Mouse (Mus musculus) stomach, postnatal 0 days (tissue): ENCODE measurements at regions not wholly inside any gene's neighbourhood (a gene's known extent, or its start where the extent isn't known, plus 50 kb on each side); places are given as distances from the start of the nearest gene placed in this dataset.

ENCODE experiments used
- ATAC-seq: fragments of 200-750 bp; cut with Nextera tagmentation; 2 replicates; pipeline ENCODE4 v1.8.0; 2017; ENCODE audit not compliant: low FRiP score, low TSS enrichment
- DNase-seq: peaks from one replicate; pipeline ENCODE4 v3.0.0-alpha.2; 2016; ENCODE audit warnings: low spot score
- H3K27ac ChIP-seq: fragments of 300-500 bp; sonication (generic); replicated peaks from 2 replicates; pipeline ENCODE4 v1.5.1; 2014; ENCODE audit warnings: mild to moderate bottlenecking, control low read depth
- H3K27me3 ChIP-seq: fragments of 300-500 bp; sonication (generic); 2 replicates; pipeline ENCODE4 v1.6.1; 2014; ENCODE audit warnings: low read length; ENCODE audit not compliant: control insufficient read depth, insufficient read depth
- H3K36me3 ChIP-seq: fragments of 300-500 bp; sonication (generic); 2 replicates; pipeline ENCODE4 v1.6.1; 2014; ENCODE audit warnings: low read length, mixed read lengths; ENCODE audit not compliant: control insufficient read depth, insufficient read depth
- H3K4me1 ChIP-seq: fragments of 300-500 bp; sonication (generic); replicated peaks from 2 replicates; pipeline ENCODE4 v1.6.1; 2014; ENCODE audit warnings: antibody characterized with exemption; ENCODE audit not compliant: control insufficient read depth, insufficient read depth
- H3K4me2 ChIP-seq: fragments of 300-500 bp; sonication (generic); replicated peaks from 2 replicates; pipeline ENCODE4 v1.6.1; 2014; ENCODE audit warnings: low read depth, mild to moderate bottlenecking, control low read depth, moderate library complexity
- H3K4me3 ChIP-seq: fragments of 300-500 bp; sonication (generic); 2 replicates; pipeline ENCODE4 v1.5.1; 2014; ENCODE audit warnings: low read depth, low read length, control low read depth
- H3K9ac ChIP-seq: fragments of 300-500 bp; sonication (generic); 2 replicates; pipeline ENCODE4 v1.6.1; 2014; ENCODE audit warnings: mild to moderate bottlenecking, low read length, control low read depth, mixed read lengths
- H3K9me3 ChIP-seq: fragments of 300-500 bp; sonication (generic); 2 replicates; pipeline ENCODE4 v1.6.1; 2016; ENCODE audit warnings: low read length; ENCODE audit not compliant: control insufficient read depth
- CTCF ChIP-seq: IDR thresholded peaks from 2 replicates; pipeline ENCODE4 v1.5.1; 2016; ENCODE audit warnings: antibody characterized with exemption, low read depth, mild to moderate bottlenecking, moderate library complexity
- EP300 ChIP-seq: optimal IDR thresholded peaks from 2 replicates; pipeline ENCODE3; 2016; ENCODE audit warnings: antibody characterized with exemption
- WGBS: fragments of 180-500 bp; shearing (Covaris S2); extraction: QIAGEN DNeasy Blood & Tissue Kit; methylation state at CpG from one replicate; pipeline ENCODE4 v1.1.7; 2014; 5-methylcytosine and 5-hydroxymethylcytosine counted together

DNA sequence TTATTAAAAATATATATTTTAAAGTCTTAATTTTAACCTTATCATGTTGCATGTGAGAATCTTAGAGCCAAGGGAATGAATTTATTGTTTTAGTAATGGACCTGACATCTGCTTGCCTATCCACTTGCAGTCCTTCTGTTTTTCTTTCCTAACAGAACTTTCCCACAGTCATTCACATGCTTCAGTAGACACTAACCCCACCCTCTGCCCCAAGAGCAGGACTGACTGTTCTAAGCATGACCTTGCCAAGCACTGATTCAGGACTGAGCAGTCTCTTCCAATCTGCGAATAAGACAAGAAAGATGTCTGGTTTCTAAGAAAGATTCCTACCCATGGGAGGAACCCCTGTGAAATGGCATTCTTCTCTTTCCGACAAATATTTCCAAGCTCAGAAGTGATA is 117.9 kb upstream of the Tll1 start:
- ATAC-seq, result no peak
- TF ChIP-seq CTCF (no peak), EP300 (no peak)

DNA sequence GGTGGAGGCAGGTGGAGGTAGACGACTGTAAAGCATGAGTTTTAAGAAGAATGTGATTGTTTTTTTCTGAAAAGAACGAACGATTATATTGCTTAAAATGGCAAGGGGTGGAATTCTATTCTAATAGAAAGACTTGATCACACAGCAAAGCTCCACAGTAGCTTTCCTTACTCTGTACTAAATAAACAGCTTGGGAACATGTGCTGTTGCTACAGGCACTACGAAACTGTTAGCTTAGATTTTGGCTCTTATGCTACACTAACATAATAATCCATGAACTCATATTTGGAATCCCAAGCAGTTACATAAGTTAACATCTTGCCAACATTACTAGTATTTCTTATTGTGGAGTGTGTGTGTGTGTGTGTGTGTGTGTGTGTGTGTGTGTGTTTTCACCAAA is 114.3 kb upstream of the Tll1 start:
- Histone ChIP-seq H3K9me3 (no peaks in the 10 kb centered on the region), H3K4me3 (no peak overlapping the region), H3K27ac (no peak overlapping the region), H3K27me3 (no peaks in the 10 kb centered on the region), H3K4me2 (no peak overlapping the region), H3K9ac (no peak overlapping the region), H3K36me3 (no peaks in the 10 kb centered on the region), H3K4me1 (no peaks in the 10 kb centered on the region)
- TF ChIP-seq EP300, result no peak
- no peak for TF ChIP-seq CTCF
- DNase-seq, result no peak
- no peak for ATAC-seq
- WGBS, result 61% methylated on average over 4 of the region's 4 CpGs

More for the DNA sequence above, 117.9 kb upstream of the Tll1 start:
- WGBS, result 89% methylated on average over 2 of the region's 2 CpGs
- Histone ChIP-seq H3K36me3 (no peaks in the 10 kb centered on the region), H3K9me3 (no peaks in the 10 kb centered on the region), H3K27me3 (no peaks in the 10 kb centered on the region), H3K4me1 (no peaks in the 10 kb centered on the region), H3K9ac (no peak overlapping the region), H3K27ac (no peak overlapping the region), H3K4me2 (no peak overlapping the region), H3K4me3 (no peak overlapping the region)
- DNase-seq, result no peak

DNA sequence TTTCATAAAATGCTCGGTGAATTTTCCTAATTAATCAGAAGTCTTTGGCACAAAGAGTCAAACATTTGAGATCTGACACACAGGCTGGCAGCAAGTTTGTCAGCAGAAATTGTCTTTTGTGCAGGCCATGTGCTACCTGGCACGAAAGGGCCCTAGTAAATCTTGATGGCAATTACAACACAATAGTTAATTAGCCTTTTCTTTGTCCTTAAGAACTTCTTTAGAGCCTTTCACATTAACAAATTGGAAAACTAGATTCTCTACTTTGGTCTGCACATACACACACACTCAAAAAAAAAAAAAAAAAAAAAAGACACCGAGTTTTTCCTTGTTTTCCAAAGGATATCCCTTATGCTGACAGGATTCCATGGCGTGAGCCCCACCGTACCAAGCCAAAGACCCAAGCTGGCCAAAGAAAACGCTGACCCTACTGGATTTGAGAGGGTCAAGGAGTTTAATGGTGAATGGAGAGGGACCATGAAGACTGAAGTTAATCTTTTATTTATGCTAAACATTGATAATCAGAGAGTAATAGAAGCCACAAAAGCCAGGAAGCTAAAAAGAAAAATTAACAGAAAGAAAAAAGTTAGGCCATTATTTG is 113.2 kb upstream of the Tll1 start:
- DNase-seq (no peak), ATAC-seq (no peak)
- 65% methylated on average over 6 of the region's 6 CpGs for WGBS
- Histone ChIP-seq H3K27me3 (no peaks in the 10 kb centered on the region), H3K4me1 (no peaks in the 10 kb centered on the region), H3K9me3 (no peaks in the 10 kb centered on the region), H3K9ac (no peak overlapping the region), H3K4me2 (no peak overlapping the region), H3K4me3 (no peak overlapping the region), H3K27ac (no peak overlapping the region), H3K36me3 (no peaks in the 10 kb centered on the region)
- TF ChIP-seq CTCF (no peak), EP300 (no peak)

DNA sequence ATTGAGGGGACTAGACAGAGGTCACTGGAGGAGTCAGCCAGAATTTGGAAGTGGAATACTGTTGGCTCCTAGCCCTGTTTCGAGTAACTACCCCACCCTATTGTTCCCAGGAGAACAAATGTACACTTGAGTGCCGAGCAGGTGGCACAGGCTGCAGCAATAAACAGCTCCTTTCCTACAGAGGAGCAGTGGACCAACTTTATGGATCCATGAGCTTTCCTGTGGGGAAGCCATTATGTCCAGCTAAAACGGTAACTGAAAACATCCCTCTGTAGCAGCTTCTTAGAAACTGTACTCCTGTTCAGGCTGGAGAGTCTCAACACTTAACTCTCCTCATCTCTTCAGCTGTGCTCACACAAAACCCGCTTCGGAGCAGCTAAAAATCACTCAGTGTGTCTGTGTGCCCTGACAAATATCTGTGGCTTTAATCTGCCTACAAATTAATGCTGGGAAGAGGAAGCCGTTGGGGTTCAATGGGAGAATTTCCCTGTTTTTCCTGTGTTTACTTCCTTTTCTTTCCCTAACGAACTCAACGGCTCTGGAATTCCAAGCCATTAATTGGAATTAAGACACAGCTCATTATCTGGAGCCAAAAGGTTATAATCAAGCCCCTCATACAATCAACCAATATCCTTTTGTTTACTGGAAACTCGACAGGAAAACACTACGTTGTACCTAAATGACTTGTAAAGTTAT is 112.6 kb upstream of the Tll1 start:
- no peaks in the 10 kb centered on the region for H3K27me3 ChIP-seq
- 53% methylated on average over 10 of the region's 10 CpGs for WGBS
- DNase-seq, result no peak

DNA sequence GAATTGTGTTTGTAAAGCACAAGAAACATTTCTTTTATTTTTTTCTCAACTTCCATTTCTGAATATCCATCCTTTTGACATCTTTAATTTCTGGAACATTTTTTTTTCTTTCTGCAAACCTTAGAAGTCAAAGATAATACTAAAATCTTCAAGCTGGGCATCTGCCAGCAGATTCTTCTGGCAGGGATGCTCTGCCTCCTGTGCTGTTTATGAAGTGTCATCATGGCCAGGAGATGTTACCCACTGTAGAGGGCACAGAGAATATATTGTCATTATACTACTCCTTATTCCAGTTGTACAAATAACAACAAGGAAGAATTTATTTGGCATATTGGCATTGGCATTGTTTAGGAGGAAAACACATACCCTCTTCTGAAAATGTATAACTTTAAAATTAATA is 111.7 kb upstream of the Tll1 start:
- H3K36me3 ChIP-seq, result no peaks in the 10 kb centered on the region
- no peak for ATAC-seq
- TF ChIP-seq EP300, result no peak
- no peak for TF ChIP-seq CTCF

More for the DNA sequence above, 112.6 kb upstream of the Tll1 start:
- H3K27ac ChIP-seq, result no peak overlapping the region
- ATAC-seq, result no peak
- no peaks in the 10 kb centered on the region for H3K36me3 ChIP-seq
- TF ChIP-seq CTCF (no peak), EP300 (no peak)
- no peaks in the 10 kb centered on the region for H3K4me1 ChIP-seq
- H3K4me3 ChIP-seq, result no peak overlapping the region
- no peak overlapping the region for H3K9ac ChIP-seq
- no peaks in the 10 kb centered on the region for H3K9me3 ChIP-seq
- no peak overlapping the region for H3K4me2 ChIP-seq

DNA sequence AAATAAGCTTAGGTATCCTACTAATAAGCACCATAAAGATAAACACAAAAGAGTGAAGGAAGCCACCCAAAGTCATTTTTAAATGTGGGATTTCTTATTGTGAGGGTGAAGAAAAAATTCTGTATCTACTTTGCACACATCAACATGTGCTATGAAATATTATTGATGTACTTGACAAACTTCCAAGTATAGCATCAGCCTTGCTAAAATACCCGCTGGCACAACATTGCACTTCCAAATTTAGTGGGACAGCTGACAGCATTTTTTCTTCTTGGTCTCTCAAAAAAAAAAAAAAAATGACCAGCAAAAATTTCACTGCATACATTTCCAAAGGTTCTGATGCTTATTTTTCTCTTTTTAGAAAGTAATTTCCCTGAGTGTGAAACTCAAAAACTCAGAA is 101.9 kb upstream of the Tll1 start:
- Histone ChIP-seq H3K4me3 (no peak overlapping the region), H3K4me1 (no peaks in the 10 kb centered on the region), H3K27me3 (no peaks in the 10 kb centered on the region), H3K36me3 (no peaks in the 10 kb centered on the region), H3K9me3 (no peaks in the 10 kb centered on the region), H3K9ac (no peak overlapping the region), H3K27ac (no peak overlapping the region), H3K4me2 (no peak overlapping the region)
- WGBS, result 63% methylated on average over 1 of the region's 1 CpGs
- no peak for DNase-seq
- TF ChIP-seq CTCF (no peak), EP300 (no peak)
- no peak for ATAC-seq

More for the DNA sequence above, 111.7 kb upstream of the Tll1 start:
- H3K9me3 ChIP-seq, result no peaks in the 10 kb centered on the region
- no peak overlapping the region for H3K4me2 ChIP-seq
- no peak overlapping the region for H3K27ac ChIP-seq
- DNase-seq, result no peak
- H3K4me3 ChIP-seq, result no peak overlapping the region
- no peaks in the 10 kb centered on the region for H3K27me3 ChIP-seq
- no peaks in the 10 kb centered on the region for H3K4me1 ChIP-seq
- H3K9ac ChIP-seq, result no peak overlapping the region
